In genomic region chrX:159628629-159629028, GRCm38 (mm10) we compare ENCODE assay signal across 9 mouse cellular contexts. TPM values are rescaled to one million over a fixed set of nuclear protein-coding genes. Genes with fewer than 3 reads are reported as not detected.
DNase-seq lines count a peak whose midpoint lies in the region; ATAC-seq lines count a peak whose summit lies in the region.
"Had no signal": no experiment of that assay in that cellular context is flagged by ENCODE, and none has a peak within 500 bp of the region (broad histone marks: within the 10 kb centered on the region; RNA-seq: fewer than 3 reads in every experiment).

No protein-coding gene starts in this region.

- no peaks in the 10 kb centered on the region for H3K4me1 ChIP-seq in lung, embryonic 15.5 days
- no peaks in the 10 kb centered on the region for H3K4me1 ChIP-seq in forebrain, embryonic 14.5 days (ENCODE audit: control insufficient read depth, insufficient read depth, low read length)
- H3K4me1 ChIP-seq in limb, embryonic 12.5 days (replicated peaks) = no peaks in the 10 kb centered on the region
- no peaks in the 10 kb centered on the region for H3K4me1 ChIP-seq in neural tube, embryonic 14.5 days (ENCODE audit: control insufficient read depth, insufficient read depth, low read length)

- DNase-seq in lung, postnatal 25 days (ENCODE audit: low spot score) = no peak
- DNase-seq in forebrain, embryonic 14.5 days (ENCODE audit: low spot score) = no peak
- no peak for DNase-seq in left cerebral cortex, adult 9 months (ENCODE audit: low spot score in 2 of 2)
- DNase-seq in thymus, postnatal 36 days = no peak
- no peak for DNase-seq in layer of hippocampus, adult 9-11 months
- DNase-seq: kidney, adult 2 months had no signal

- no peaks in the 10 kb centered on the region for H3K36me3 ChIP-seq in lung, embryonic 15.5 days
- no peaks in the 10 kb centered on the region for H3K36me3 ChIP-seq in forebrain, embryonic 14.5 days (ENCODE audit: control insufficient read depth, insufficient read depth, low read length)
- H3K36me3 ChIP-seq in limb, embryonic 12.5 days = no peaks in the 10 kb centered on the region
- H3K36me3 ChIP-seq in neural tube, embryonic 14.5 days (ENCODE audit: control insufficient read depth, insufficient read depth, low read length) = no peaks in the 10 kb centered on the region

- no peaks in the 10 kb centered on the region for H3K9me3 ChIP-seq in lung, embryonic 15.5 days
- H3K9me3 ChIP-seq in forebrain, embryonic 14.5 days (replicated peaks; ENCODE audit: control insufficient read depth, low read length) = no peaks in the 10 kb centered on the region
- H3K9me3 ChIP-seq in limb, embryonic 12.5 days = no peaks in the 10 kb centered on the region
- H3K9me3 ChIP-seq in neural tube, embryonic 14.5 days (ENCODE audit: control insufficient read depth, low read length) = no peaks in the 10 kb centered on the region

- no peaks in the 10 kb centered on the region; the same call in 1 of the 2 replicates for H3K27me3 ChIP-seq in lung, embryonic 15.5 days
- H3K27me3 ChIP-seq in forebrain, embryonic 14.5 days (replicated peaks; ENCODE audit: control insufficient read depth, insufficient read depth, low read length) = no peaks in the 10 kb centered on the region
- peaks cover 56% of the 10 kb centered on the region for H3K27me3 ChIP-seq in limb, embryonic 12.5 days
- H3K27me3 ChIP-seq in neural tube, embryonic 14.5 days (ENCODE audit: control insufficient read depth, insufficient read depth, low read length) = no peaks in the 10 kb centered on the region

- H3K27ac ChIP-seq in lung, embryonic 15.5 days = no peak overlapping the region
- no peak overlapping the region for H3K27ac ChIP-seq in forebrain, embryonic 14.5 days (ENCODE audit: low read depth, low read length)
- H3K27ac ChIP-seq in limb, embryonic 12.5 days = no peak overlapping the region
- no peak overlapping the region for H3K27ac ChIP-seq in neural tube, embryonic 14.5 days (ENCODE audit: low read depth, low read length)

- peak overlapping the region; percentile 80 for H3K4me2 ChIP-seq in lung, embryonic 15.5 days
- H3K4me2 ChIP-seq in forebrain, embryonic 14.5 days (ENCODE audit: low read length) = peak overlapping the region; percentile 56
- H3K4me2 ChIP-seq in limb, embryonic 12.5 days = peak overlapping the region; percentile 64
- H3K4me2 ChIP-seq in neural tube, embryonic 14.5 days (ENCODE audit: low read depth, low read length) = peak overlapping the region; percentile 50

- H3K4me3 ChIP-seq in lung, embryonic 15.5 days = peak overlapping the region; percentile 63
- H3K4me3 ChIP-seq in forebrain, embryonic 14.5 days (ENCODE audit: low read depth, low read length) = peak overlapping the region; percentile 49
- peak overlapping the region; percentile 55; the same call in 1 of the 2 replicates for H3K4me3 ChIP-seq in limb, embryonic 12.5 days (replicated peaks)
- H3K4me3 ChIP-seq in neural tube, embryonic 14.5 days (ENCODE audit: low read depth, low read length) = peak overlapping the region; percentile 53

- 32% methylated on average over 4 of the region's 4 CpGs for WGBS in lung, embryonic 15.5 days
- 61% methylated on average over 4 of the region's 4 CpGs for WGBS in forebrain, embryonic 14.5 days
- 63% methylated on average over 4 of the region's 4 CpGs for WGBS in limb, embryonic 12.5 days
- WGBS in neural tube, embryonic 14.5 days = 36% methylated on average over 4 of the region's 4 CpGs

- no peak overlapping the region for H3K9ac ChIP-seq in lung, embryonic 15.5 days
- H3K9ac ChIP-seq in forebrain, embryonic 14.5 days (ENCODE audit: low read length) = peak overlapping the region; percentile 72; the same call in 1 of the 2 replicates
- H3K9ac ChIP-seq in limb, embryonic 12.5 days (replicated peaks) = 0 out of 2 replicates have a peak overlapping the region, but pooled peaks have one; percentile 65
- no peak overlapping the region for H3K9ac ChIP-seq in neural tube, embryonic 14.5 days (replicated peaks; ENCODE audit: low read depth, low read length)

- ATAC-seq in lung, embryonic 15.5 days (ENCODE audit: borderline replicate concordance, extremely low read depth, low FRiP score, low TSS enrichment) = no peak
- no peak for ATAC-seq in forebrain, embryonic 14.5 days
- ATAC-seq in limb, embryonic 12.5 days (ENCODE audit: insufficient number of reproducible peaks, insufficient read depth, low FRiP score, low TSS enrichment, low read depth) = no peak
- ATAC-seq in neural tube, embryonic 14.5 days (ENCODE audit: low read depth) = no peak

RNA-seq across cellular contexts. Expression of gene Sh3kbp1, which starts 1.6 kb away (rescaled TPM):
- 35.9 and 36.9 TPM in 2 replicates for polyA plus RNA-seq in lung, embryonic 15.5 days (2015; fragmentation: Nextera tagmentation; extraction: Ambion mirVana)
- polyA plus RNA-seq in forebrain, embryonic 14.5 days (2014; fragmentation: Nextera tagmentation; extraction: Ambion mirVana) = 38.7 and 43.9 TPM in 2 replicates
- 26.3 and 28.5 TPM in 2 replicates for polyA plus RNA-seq in limb, embryonic 12.5 days (2016; fragmentation: Nextera tagmentation; extraction: Ambion mirVana)
- 48.6 and 57.6 TPM in 2 replicates for polyA plus RNA-seq in neural tube, embryonic 14.5 days (2014; fragmentation: Nextera tagmentation; extraction: Ambion mirVana)

Comparison
In these comparisons a context has a peak if more than half of its experiments do, and no peak if none do; other contexts are left out.
1. H3K9ac ChIP-seq: peak in forebrain, embryonic 14.5 days (single experiment) and limb, embryonic 12.5 days (single experiment); none in lung, embryonic 15.5 days (single experiment) and neural tube, embryonic 14.5 days (single experiment).
2. Peak in every context shown above with its lines, with median percentiles within 50 percentile points of each other: H3K4me2 ChIP-seq and H3K4me3 ChIP-seq.